Mouse (Mus musculus) lung, postnatal 25 days (tissue): Measurements from ENCODE around the gene Tfip11.

Experiments used
- DNase-seq: peaks from one replicate; pipeline ENCODE4 v3.0.0; 2022; ENCODE audit warnings: low spot score

Gene Tfip11

DNA sequence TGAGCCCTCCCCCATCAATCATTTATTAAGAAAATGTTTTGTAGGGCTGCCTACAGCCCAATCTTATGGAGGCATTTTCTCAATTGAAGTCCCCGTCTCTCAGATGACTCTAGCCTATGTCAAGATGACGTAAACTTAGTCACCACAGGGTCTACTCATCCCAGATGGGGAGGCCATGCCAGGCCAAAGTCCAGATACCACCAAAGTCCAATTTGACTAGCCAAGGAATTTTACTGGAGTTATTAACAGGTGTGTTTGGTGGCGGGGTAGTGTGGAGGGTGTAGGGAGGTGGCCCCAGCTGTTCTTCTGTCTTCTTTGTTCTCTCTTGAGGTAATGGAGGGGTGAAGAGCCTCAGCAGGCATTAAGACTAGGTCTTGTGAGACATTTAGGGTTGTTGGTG lies 33.9 kb downstream of the Tfip11 start:
- no peak for DNase-seq

DNA sequence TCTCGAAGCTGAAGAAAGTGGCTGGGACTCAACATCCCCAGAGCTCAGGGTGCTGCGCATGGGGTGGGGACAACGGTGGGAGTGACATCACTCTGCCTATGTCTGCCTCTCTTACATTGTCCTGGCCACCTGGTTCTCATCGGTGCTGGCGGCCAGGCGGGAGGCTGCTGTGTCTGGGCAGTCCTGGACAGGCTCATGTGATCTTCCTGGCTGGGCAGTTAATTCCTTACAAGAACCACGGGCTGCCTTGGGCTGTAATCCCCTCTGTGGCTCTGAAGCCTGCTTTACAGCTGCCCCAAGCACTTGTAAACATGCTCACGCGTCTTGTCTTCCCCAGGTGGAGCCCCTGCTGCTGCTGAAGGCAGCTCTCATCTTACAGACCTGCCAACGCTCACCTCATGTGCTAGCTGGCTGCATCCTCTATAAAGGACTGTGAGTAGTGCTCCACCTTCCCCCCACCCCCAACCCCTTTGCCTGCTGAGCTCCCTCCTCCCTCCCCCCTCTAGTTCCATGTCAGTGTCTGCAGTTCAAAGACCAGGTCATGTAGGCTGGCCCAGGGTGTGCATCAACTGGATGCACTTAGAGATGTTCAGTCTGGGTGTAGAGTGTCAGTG lies 38.1 kb downstream of the Tfip11 start:
- no peak for DNase-seq

DNA sequence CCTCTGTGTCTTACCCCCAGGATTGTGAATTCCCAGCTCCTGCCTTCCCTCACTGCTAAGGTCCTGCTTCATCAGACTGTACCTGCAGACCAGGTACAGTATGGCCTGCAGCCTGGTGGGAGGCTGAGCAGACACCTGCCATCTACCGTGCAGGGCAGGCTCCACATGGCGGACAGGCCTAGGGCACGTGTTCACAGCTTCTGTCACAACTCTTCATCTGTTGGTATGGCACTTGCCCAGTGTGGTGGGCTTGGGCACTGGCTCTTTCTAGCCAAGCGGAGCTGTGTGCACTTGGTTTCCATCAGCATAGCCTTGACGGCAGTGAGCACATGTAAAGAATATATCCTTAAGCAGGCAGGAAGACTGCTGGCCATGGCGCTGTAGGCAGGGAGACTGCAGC lies 40.7 kb downstream of the Tfip11 start:
- DNase-seq, result no peak

DNA sequence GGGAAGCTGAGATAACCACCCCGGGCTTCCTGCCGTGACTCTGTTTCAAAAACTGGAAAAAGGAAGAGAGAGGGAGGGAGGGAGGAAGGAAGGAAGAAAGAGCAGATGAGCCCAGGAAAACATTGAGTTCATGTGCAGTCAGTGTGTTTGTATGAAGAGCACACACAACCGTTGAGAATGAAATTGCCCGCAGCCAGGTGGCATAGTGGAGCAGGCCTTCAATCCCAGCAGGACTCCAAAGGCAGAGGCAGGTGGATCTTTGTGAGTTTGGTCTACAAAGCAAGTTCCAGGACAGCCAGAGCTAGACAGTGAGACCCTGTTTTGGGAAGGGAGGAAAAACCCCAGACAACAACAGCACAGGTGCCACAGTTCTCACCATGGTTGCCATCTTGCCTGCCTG lies 41.2 kb downstream of the Tfip11 start:
- DNase-seq, result no peak

DNA sequence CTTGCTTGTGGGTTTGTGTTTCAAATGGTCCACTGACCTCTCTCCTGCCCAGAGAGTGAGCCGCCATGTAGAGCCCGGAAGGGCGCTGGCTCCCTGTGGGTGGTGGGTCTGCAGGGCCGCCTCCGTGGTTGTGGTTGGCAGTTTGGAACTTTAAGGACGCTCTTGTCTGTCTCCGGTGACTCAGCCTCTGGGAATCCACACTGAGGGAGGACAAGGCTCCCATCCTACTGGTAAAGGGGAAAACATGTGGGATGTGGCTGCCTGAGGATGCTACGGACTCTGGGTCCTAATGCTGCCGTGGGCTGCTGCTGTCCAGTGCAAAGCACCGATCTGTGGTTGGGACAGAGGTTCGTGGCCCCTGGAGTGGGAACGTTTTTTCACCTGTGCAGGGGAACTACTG lies 41.8 kb downstream of the Tfip11 start:
- no peak for DNase-seq

DNA sequence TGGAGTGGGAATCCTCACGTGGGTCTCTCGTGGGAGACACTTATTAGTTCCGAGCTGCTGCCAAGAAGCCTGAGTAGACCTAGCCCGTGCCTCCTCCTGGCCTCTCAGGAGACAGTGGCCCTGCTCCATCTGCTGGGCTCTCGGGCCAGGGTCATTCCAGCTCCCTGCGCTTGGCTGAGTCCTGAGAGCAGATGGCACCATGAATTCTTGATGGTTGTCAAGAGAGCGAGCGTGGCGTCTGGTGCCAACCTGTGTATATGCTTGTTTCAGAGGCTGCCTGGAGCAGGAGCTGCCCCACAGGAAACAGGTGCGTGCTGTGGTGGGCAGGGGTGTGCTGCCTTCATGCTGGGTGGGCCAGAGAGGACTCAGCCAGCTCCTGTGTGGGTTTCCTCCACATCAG lies 42.5 kb downstream of the Tfip11 start:
- DNase-seq, result no peak

DNA sequence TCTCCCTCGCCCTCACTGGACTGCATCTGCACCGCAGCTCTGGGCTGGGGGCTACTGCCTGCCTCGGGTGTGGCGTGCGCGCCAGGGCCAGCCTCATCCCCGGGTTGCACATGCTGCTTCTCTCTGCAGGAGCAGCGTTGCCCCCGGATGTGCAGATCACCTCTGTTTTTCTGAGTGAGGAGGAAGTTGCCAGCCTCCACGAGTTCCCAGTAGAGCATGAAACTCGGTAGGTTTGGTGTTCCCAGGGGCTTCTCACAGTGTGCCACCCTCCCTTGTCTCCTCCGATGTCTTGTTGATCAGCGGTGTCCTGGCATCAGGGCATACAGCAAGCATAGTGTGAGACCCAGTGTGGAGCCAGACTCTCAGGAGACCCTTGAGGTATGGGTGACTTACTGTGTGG lies 43.2 kb downstream of the Tfip11 start:
- DNase-seq, result no peak

DNA sequence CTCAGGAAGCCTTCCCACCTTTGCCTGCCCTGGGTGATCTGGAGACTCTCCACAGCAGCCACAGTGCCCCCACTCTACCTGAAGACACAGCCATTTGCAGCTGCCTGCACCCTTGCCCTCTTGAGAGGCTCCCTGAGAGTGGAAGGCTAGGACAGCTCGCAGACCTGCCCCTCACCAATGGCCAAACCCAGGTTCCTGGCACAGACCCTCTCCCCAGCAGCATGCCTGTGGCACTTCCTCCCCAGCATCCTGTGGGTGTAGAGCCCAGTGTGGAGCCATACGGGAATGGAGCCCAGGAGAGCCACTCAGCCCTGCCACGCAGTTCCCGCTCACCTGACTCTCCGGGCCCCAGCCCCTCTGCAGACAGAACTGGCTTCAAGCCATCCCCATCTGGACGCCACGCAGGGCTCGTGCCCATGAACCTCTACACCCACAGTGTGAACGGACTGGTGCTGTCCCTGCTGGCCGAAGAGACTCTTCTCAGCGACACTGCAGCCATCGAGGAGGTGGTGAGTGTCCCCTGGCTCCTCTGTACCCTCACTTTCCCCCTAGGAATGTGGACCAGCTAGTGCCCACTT lies 44.2 kb downstream of the Tfip11 start:
- DNase-seq, result no peak

DNA sequence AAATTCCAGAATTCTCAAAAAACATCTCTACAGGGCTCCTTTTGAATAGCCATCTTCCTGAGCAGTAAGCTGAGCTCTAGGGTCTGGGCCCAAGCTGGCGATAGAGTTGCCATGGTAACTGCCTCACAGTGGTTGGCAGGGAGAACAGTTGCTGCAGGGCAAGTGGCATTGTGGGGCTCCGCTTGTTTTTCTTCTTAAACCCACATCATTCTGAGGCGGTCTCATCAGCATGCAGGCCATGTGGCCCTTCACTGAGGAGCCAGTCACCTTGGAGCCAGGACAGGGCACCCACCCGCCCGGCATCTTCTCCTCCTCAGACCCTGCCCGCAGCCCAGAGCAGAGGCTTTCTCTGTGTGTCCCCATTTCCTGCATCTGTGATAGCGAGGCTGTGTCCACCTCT lies 45.8 kb downstream of the Tfip11 start:
- no peak for DNase-seq

DNA sequence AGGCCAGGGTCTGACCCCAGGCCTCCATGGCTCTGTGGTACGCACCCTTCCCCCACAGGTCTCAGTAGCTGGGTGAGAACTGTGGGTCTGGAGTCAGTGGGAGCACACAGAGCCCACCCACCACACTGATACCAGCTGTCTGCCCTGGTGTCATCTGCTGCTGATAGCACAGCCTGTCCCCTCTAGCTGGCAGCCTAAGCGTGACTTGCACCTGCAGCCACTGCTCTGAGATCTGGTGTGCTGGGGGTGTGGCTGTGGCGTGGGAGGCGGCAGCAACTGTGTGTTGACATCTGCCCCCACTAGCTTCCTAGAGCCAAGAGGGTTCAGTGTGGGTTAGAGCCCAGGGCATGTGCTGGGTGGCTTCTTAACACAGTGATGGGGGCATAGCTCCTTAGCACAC lies 50.0 kb downstream of the Tfip11 start:
- DNase-seq, result no peak

DNA sequence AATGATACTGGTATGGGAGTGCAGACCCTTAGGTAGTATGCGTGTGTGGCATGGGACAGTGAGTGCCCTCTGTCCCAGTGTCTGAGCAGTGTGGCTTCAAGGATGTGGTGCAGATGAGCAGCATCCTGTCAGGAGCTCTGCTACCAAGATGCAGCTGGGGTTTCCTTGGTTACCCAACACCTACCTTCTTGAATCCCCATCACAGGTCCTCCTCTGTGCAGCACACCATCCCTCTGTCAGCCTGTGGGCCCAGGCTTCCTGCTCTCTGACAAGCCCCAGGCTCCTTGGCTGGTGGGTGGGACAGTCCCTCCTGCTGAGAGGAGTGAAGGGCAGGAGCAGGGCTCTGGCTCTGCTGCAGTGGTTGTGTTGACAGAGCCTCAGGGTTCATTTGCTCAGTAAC lies 51.2 kb downstream of the Tfip11 start:
- no peak for DNase-seq

DNA sequence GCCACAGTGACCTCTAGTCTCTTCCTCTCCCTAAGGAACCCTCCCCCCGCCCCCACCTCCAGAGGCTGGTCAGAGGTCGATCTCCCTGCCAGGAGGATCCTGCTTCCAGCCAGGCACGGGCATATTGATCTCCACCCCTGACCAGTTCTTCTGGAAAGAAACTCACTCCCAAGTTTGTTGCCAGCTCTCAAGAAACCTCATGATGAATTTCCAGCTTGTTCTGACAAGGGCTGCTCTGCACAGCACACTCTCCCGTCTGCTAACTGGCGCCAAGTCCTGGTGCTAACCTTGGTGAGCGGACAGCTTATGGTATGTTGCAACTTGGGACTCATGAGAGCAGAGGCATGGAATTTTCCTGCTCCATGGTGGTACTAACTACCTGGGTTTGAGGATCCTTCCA lies 52.6 kb downstream of the Tfip11 start:
- DNase-seq, result no peak

DNA sequence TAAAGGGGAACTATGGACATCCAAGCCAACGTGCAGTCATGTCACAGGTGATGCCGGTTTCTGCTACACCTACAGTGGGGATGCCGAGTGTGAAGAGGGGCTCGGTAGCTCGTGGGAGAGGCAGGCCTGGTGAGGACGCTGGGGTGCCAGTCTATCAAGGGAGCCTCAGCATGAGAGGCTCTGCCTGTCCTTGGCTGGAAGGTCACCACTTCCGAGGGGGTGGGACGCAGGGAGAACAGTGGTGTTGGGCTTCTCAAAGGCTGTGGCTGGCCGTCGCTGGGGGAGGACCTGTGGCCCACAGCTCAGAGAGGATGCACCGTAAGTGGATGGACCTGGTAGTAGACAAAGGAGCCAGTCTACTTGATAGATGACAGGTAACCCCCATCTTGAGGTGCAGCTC lies 55.0 kb downstream of the Tfip11 start:
- no peak for DNase-seq

DNA sequence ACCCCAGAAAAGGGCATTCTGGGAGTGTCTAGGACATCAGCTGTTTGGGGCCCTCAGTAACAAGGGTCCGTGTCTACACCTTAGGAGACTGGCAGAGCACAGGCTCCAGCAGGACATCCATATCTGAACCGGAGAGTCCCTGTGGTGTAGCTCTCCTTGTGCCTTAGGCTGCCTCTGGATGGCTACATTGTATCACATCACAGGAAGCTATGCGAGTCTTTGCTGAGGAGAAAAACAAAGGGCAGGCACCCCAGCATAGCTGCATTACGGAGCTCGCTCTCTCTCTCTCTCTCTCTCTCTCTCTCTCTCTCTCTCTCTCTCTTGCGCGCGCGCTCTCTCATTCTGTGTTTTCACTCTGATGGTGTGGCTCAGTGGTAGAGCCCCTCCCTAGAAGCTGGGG lies 55.9 kb downstream of the Tfip11 start:
- no peak for DNase-seq

DNA sequence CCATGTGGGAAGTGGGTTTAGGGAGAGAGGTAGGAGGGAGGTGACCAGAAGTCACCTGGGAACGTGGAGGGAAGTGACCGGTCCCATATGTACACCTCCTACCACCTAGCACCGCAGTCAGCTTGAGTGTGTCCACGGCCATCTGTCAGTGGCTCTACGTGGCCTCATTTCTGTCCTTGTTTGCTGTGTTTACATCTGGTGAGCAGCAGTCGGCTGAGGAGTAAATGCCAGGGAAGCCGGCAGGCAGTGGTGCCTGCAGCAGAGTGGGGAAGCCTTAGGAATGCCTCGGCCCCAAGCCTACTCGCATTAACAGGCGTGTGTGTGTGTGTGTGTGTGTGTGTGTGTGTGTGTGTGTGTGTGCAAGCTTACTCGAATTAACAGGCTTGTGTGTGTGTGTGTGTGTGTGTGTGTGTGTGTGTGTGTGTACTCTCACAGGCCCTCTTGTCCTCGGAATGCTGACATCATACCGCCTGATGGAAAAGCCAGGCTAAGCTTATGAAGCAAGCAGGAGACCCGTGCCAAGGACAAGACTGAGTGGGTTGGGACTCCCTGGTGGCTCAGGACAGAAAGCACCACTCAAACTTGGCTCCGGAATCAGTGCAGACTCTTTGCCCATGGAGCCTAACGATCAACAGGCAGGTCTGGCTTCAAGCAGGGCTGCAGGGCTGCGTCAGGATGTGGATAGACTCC lies 56.6 kb downstream of the Tfip11 start:
- DNase-seq, result peak; percentile 34

DNA sequence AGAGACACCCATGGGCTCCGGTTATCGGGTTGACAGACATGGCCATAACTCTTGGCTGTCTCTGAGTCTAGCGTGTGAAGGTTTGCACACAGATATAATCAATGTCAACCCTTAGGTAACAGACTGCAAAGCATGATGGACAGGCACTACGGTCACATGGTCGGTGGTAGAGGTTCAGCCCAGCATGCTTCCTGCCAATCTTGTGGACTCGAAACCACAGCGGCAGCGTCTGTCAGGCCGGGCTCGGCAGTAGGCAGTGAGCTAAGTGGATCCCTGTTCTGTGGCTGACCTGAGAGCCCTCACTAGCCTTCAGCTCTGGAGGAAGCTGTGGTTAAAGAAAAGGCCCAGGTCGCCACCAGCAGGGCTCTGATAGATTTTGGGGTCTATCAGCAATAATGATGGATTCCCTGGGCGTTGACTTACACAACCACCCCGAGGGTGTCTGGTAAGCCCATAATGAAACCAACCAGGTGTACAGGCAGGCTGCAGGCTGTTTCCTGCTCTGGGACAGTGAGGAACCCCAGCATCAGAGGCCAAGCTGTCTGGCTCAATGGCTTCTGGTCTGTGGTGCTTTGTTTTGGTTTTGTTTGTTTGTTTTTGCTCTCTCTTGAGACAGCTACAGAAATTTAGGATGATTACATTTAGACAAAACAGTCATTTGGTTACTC lies 58.8 kb downstream of the Tfip11 start:
- DNase-seq, result no peak

DNA sequence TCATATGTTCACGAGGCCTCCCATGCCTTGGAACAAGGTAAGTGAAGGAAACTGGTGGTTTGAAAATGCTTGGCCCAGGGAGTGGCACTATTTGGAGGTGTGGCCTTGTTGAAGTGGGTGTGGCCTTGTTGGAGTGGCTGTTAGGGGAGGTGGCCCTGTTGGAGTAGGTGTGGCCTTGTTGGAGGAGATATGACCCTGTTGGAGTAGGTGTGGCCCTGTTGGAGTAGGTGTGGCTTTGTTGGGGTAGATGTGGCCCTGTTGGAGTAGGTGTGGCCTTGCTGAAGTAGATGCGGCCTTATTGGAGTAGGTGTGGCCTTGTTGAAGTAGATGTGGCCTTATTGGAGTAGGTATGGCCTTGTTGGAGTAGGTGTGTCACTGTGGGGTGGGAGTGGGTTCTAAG lies 59.8 kb downstream of the Tfip11 start:
- no peak for DNase-seq
